Mouse (Mus musculus) spleen, adult 12 weeks (tissue): ENCODE data around the gene Kalrn.

Experiments used
- DNase-seq: peaks from one replicate; pipeline ENCODE4 v3.0.0; 2022; ENCODE audit warnings: low spot score

Kalrn gene

DNA sequence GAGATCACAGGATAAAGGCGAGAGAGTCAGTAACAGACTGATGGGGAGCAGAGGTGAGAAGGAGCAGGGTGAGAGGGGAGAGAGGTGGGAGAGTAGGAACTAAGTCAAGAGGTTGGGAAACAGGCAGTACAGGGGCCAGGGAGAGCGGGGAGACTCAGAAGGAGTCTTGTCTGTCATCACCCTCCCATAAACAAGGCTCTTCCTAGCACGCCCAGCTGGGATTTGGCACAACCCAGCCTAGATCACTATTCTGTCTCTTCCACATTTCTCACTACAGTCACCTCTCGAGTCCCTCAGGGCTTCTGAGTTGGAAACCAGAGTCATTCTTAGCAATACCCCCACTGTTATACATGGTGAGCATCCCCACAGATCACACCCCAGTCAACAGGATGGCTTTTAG lies 390.1 kb downstream of the Kalrn start:
- no peak for DNase-seq

DNA sequence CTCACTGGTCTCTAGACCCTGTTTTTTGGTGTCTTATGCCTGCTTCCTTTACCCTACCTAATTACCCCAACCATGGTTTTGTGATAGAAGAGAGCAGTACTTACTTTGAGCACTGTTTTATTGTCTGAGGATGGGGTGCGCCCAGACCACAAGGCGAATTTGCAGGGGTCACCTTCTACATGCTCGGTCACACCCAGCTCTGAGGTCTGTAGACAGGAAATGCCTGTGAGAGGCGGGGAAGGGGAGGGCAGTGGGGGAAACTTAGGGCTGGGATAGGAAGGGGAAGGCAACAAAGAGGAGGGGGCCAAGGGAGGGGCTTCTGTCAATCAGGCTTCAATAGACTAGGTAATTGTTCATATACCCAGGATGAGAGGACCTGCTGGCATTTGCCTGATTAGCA lies 397.7 kb downstream of the Kalrn start:
- DNase-seq: no peak

DNA sequence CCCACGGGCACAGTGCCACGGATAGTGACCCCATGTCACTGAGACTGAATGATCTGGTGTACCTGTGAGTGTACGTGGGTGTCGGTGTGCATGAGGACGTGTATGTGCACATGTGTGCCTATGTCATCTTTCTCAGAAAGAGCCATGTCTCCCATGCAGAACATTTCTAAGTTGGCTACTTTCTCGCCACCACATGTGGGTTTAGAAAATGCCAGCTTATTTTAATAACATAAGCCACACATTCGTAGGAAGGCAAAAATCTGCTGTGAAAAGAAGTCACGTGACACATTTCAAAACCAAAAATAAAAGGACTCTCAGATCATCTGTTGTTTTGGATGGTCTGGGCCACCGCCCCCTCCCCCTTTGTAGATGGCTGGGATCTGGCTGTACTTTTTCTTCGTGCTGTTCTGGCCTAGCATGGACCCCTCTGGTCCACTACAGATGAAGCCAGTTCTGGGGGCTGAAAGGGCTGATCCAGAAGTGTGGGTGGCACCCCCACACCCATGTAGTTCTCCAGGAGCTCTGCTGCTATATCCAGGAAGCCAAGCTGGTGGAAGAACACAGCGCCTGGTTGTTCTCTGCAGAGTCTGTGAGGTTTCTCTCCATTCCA lies 400.7 kb downstream of the Kalrn start:
- no peak for DNase-seq

DNA sequence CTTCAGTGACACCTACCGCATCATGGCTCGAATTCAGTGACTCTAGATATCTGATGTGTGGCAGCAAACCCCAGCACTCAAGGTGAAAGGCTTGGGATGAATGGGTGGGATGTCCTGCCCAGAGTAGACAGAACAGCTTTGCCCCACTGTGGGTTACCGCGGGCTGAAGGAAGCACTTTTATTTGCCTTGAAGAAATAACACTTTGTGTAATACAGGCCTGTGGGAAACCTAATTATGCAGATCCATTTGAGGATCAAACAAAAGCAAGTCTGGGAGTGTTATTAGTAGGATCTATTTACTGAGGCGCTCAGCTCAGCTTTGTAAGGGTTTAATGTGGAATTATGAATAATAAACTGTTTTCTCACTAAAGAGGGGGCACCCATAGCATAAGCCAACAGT lies 406.3 kb downstream of the Kalrn start:
- no peak for DNase-seq

DNA sequence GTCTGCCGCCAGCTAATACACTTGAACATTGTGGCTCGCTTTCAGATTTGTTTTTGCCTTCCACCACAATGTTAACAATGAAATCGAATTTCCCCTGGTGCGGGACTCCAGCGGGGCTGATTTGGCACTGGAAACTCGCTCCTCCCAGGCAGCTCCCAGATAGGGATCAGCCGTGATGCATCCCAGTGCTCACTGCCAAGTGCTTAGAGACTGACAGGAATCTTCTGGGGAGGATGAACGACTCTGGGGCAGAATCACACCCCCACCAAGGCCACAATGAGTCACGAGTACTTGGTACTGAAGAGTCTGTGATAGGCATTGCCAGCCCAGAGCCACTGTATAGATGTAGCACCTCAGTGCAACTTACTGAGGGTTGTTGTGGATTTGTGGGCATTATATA lies 410.2 kb downstream of the Kalrn start:
- no peak for DNase-seq

DNA sequence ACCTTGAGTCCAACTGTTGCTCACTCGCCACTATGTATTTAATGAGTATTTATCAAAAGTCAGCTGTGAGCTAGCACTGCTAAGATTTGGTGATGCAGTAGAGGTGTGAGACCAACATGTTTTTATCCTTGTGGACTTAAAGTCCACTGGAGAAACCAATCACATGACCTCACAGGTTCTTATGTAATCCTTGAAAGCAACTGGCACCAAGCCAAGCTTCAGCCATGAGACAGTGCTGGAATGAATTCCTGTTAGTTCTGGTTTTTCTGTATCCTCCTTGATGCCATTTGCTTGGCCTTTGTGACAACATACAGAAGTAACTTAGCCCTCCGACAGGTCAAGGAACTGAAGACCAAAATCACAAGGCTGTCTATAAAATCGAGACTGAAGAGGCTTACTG lies 413.8 kb downstream of the Kalrn start:
- no peak for DNase-seq

DNA sequence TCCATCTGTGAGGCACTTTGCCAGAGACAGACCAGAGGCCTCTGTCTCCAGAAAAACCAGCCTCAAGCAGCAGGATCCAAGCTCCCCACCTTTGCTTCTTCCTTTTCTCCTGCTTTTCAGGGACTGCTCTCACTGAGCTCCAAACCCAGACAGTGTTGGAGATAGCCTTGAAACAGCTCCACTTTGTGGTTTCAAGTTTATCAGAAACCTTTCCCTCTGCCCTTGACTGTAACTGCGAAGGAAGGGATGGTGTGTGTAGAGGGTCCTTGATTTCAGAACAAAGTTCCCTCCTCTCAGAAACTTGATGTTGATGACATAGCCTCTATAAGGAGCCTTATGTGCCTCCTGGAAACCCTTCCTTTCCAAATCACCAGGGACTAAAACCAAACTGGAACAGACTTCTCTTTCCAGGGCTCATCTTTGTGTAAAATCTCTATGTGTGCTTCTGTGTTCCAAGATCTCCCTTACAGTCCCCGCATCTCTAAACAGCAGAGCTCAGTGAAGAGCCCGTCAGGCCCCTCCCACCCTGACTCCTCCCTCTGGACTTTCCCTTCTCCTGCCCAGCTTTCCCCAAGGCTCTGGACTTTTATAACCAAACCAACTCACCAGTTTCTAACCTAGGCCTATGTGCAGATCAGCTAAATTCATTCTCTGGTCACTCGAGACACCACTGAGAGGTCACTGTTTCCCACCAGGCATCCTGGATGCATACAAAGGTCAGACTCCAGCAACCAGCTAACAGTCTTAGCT lies 415.8 kb downstream of the Kalrn start:
- no peak for DNase-seq

DNA sequence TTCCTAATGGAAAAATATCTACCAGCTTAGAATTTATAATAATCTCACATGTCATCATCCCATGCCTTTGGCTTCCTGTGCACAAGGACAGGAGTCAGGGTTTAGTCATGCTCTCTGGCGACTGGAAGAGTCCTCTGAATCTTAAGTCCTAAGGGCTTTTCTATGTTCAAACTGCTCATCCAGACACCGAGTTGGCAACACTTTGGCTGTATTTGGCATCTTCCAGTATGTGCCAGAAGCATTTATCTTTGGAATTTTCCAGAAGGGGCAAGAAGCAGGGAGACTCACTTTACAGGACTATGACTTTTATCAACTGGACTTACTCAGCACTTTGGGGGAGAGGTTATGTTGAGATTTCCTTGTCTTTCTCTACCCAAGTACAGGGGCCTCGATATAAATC lies 417.6 kb downstream of the Kalrn start:
- no peak for DNase-seq

DNA sequence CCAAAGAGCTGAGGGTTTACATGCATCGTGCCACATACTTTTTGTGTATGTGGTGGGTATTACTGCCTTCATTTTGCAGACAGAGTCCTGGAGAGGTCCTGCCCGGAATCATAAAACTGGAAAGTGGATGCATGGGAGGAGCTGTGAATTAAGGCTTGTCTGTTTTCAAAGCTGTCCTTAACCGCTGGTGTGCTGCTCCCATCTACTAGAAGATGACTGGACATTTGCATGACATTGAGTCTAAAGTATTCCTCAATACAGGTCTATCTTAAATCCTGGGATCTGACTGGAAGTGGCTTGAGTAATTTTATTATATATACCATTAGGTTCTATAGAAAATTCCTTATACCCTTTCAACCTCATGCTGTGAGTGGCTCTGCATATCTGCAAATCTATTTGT lies 418.4 kb downstream of the Kalrn start:
- DNase-seq: no peak

DNA sequence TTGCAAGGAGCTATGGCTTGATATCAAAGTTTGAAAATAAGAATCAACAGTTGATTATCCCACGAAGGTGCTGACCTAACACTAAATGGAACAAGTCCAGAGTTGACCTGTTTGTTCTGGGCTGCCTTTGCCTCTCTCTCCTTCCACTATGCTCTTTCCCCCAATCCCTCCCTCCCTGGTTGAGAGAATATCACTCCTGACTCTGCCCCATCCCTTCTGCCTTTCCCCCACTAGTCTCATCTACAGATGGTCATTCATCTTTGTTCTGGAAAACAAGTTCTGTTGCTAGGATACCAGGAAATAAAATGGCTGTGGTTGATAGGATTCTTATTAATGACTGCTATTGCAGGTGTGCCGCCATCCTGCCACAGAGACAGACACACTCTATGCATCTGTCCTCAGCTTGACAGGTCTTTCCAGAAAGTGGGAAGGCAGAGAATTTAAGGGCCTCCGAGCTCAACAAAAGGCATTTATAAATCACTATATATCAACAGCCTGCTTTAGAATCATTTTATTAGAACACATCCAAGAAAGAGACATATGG lies 421.7 kb downstream of the Kalrn start:
- no peak for DNase-seq

DNA sequence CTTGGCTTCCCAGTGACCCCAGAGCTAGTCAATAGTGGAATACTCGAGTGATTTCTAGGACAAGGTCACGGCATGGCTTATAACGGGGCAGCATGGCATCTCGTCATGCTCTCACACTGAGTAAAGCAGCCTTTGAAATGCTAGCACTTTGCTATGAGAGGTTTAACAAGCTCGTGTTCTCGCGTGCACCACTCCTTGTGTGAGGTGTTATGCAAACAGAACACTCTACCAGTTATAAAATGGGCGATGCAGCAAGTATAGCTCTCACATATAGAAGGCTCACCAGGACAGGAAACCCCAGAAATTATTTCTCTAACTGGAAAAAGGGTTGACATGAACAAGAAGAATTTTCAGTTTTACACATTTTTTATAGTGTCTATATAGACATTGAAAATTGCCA lies 431.7 kb downstream of the Kalrn start:
- DNase-seq: no peak

DNA sequence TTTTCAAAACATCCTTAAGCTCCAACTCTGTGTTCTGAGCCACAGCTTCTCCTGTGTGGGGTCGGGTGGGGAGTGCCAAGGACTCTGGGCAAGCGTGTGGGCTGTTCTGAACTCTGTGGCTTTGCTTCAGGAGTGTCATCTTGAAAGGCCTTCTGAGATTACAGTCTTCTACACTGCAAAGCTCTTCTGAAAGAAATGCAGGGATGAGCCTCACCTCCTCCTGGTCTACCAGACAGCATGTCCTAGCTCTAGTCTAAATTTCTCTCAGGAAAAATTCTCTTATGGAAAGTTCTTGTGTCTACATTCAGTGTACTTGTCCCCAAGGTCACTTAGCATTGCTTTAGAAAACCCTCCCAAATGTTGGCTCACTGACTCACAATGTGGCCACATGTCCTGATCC lies 438.3 kb downstream of the Kalrn start:
- DNase-seq: no peak

DNA sequence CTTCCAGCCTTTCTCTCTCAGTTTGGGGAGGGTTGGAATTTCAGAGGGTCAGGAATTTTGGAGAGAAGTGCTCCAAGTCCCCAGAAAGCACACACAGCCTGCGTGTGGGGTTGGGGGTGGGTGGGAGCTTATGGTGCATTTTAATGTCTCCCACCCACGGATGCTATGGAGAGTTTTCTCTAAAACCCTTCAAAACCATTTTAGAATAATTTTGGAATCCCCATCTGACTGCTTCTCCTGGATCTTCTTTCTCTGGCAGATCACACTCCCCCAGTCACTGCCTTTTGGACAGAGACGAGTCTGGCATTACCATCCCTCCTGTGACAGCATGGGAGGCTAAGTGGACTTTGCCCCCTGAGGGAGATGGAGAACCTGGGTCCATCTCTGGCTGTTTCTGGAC lies 438.7 kb downstream of the Kalrn start:
- no peak for DNase-seq

DNA sequence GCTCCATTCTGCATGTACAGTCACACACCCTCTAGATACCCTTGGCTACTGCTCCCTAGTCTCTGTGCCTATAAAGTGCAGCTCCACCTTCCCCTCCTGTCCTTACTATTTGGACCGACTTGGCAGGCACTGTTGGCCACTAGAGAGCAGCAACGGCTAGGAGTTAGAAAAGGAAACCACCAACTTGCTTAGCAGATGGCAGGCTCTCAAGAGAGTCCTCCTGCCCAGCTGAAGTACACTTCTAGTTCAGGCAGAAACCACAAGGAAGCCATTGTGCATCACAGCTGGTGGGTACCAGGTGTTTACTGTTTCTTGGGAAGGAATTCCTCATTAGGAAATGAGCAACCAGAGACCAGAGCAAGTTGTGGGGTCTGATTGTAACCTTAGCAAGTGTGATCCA lies 447.7 kb downstream of the Kalrn start:
- no peak for DNase-seq

DNA sequence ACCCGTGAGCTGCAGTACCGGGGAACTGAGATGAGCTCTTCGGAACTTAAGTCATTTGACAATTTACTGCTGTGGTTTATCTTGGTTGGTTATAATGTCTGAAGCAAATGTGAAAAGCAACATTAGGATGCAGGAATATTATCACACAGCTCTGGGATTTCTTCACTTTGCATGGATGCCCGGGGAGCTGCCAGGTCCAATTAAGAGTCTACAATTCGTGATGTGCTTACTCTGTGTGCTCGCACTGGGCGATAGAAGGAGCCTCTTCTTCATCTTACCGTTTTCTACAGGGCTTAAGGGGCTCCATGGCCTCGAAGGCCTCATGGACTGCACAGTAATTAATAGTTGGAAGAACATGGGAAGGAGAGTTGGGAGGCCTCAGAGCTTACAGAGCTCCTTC lies 450.8 kb downstream of the Kalrn start:
- no peak for DNase-seq

DNA sequence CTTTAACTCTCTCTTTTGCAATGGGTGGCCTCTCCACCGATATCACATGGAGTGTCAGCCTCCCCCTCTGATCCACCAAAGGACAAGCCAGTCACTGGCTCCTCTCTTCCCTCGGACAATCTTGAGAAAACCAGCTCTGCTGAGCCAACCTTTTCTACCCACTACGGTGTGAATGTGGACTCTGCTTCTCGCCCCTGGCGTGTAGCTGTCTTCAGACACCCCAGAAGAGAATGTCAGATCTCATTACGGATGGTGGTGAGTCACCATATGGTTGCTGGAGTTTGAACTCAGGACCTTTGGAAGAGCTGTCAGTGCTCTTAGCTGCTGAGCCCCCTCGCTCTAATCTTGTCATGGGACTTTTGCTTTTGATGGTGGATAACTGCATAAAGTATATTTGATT lies 452.0 kb downstream of the Kalrn start:
- DNase-seq: no peak

DNA sequence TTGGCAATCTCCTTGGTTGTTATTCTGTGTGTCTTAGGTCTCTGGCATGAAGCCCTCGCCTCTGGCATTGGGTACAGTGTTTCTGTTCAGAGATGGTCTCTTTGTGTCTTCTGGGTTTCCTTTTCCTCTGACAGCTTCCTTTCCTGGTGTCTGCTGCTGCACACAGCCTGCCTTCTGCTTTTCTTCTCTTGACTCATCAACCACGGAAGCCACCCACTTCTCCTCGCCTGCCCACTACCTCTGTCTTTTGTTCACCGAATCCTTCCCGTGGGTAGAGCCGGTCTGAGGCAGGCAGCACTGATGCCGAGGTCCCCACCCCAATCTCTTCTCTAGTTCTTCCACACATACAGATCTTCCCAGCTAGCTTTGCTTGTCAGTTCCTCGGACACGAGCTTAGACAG lies 452.5 kb downstream of the Kalrn start:
- no peak for DNase-seq

DNA sequence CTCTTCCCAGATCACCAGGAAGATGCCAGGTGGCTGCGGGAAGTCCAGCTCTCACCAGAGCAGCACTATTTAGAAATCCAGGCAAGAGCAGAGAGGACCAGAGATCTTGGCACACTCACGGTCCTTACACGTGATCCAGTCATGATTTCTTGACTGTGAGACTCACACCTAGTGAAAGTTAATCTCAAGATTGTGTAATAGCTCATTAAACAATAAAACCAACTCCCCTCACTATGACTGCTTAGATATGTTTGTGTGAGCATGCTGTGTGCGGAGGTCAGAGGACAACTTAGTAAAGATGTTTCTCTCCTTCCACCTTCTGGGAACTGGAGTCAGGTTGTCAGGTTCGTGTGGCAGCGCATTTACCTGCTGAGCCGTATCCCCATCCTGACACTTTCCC lies 453.5 kb downstream of the Kalrn start:
- no peak for DNase-seq

DNA sequence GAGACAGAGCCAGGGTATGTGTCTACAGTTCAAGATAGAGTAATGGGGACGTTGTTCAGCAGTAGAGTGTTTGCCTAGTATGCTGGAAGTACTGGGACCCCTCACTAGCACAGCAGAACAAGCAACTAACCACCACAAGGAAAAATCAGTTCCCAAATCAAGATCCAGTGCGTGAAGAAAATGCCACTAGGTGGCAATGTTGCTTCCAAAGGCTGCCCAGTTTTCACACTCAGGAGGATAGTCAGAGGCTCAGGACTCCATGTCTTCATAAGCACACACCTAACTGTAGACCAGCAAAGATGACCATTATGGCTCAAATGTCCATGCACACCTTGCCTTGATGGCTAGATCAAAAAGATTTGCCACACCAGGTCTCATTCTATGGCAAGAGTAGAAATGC lies 454.0 kb downstream of the Kalrn start:
- DNase-seq: no peak

DNA sequence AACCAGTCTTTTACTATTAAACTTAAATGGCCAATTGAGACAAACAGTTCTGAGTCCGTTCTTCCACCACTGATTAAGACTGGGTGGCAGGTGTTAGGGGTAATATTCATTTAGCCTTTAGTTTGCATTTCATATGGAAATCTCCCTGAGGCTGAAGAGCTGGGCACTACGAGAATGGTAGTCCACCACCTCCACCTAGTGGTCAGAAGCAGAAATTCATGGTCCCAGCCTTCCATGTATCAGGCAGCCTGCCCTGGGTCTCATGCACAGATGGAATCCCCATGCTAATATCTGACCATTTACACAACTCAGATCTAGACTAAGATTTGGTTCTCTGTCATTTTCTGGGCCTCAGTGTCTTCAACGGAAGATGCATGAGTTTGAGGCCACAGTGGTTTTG lies 458.7 kb downstream of the Kalrn start:
- no peak for DNase-seq

DNA sequence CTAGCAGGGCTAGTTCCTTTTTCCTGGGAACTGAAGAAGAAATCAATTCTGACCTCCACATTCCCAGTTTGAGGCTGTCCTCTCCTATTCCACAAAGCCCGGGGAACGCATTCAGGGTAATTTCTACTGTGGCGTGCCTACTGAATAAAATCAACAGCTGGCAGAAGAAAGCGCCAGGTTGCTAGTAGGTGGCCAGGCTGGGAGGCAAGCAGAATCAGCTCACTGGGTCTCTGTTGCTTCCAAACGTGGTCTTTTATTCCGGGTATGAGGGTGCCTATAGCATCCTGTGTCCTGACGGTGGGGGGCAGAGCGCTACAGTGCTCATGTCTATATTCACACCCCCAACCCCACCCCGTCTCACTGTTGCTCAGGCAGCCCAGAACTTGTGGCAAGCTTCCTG lies 460.2 kb downstream of the Kalrn start:
- no peak for DNase-seq

DNA sequence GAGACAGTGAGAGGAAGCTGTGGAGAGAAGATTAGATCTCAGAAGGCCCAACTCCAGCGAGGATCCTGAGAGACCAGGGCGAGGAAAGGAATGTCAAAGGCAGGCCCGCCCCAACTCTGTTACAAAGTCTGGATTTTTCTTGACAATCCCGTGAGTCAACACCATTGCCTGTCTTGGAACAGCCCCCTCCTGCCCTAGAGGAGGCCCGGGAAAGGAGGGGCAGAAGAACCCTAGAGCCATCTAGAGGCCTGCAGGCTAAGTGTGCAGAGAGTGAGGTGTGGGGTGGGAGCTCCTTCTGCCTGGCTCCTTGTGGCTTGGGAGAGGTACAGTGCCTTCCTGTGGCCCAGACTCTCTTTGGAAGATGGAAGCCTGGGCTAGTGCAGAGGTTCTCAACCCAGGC lies 460.8 kb downstream of the Kalrn start:
- DNase-seq: no peak

DNA sequence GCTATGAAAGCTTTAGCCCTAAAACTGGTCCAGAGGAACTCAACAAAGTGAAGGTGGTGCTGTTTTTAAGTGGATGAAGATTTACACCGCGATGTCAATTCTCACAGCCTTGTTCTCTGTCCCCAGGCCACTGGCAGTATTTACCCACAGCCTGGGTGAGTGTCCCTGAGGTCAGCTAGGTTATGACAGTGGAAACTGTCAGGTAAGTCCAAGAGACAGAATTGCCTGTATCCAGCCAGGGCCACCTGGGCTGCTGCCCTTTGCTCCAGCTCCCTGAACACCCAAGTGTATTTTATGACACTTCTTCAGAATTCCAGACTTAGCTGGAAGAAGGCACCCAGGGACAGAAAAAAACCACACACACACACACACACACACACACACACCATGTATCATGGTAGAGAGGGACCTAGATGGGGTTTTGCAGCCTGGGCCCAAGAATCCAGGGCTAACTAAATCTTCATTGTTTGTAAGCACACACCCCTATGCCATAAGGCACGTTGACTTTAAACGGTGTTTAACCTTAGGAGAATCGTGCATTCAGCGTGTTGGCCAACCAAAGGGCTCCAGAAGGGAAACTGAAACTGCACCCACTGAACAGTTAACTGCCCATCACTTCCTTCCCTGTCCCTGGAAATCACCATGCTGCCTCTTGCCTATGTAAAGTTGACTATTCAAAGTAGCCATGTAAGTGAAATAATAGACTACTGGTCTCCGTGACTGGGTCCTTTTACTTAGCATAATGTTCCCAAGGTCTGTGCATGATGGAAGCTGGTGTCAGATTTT lies 462.3 kb downstream of the Kalrn start:
- no peak for DNase-seq
